Comparison of ENCODE assay signal across 10 mouse cellular contexts in genomic region chr6:108662314-108663240, GRCm38 (mm10). TPM values are rescaled to one million over a fixed set of nuclear protein-coding genes. Genes with fewer than 3 reads are reported as not detected.
A peak's percentile ranks its signal among the peaks of the same experiment; 100 is the strongest.
DNase-seq lines count a peak whose midpoint lies in the region; ATAC-seq and TF ChIP-seq lines count a peak whose summit lies in the region.
"Had no signal": no experiment of that assay in that cellular context is flagged by ENCODE, and none has a peak within 500 bp of the region (broad histone marks: within the 10 kb centered on the region; RNA-seq: fewer than 3 reads in every experiment).

No protein-coding gene starts in this region.

- H3K4me1 ChIP-seq in forebrain, embryonic 12.5 days = peaks cover 30% of the 10 kb centered on the region
- H3K4me1 ChIP-seq in forebrain, embryonic 11.5 days (replicated peaks; ENCODE audit: control insufficient read depth, insufficient read depth, low read length) = peaks cover 11% of the 10 kb centered on the region; the same call in 1 of the 2 replicates
- peaks cover 27% of the 10 kb centered on the region for H3K4me1 ChIP-seq in lung, embryonic 15.5 days
- peaks cover 6% of the 10 kb centered on the region; the same call in 1 of the 2 replicates for H3K4me1 ChIP-seq in hindbrain, postnatal 0 days (ENCODE audit: insufficient read depth, low read length)
- H3K4me1 ChIP-seq in small intestine, adult 2 months (ENCODE audit: control insufficient read depth, insufficient read depth, insufficient read length, low read length) = peaks cover 12% of the 10 kb centered on the region

- H3K9ac ChIP-seq in forebrain, embryonic 12.5 days = no peak overlapping the region
- H3K9ac ChIP-seq in forebrain, embryonic 11.5 days (ENCODE audit: low read length) = no peak overlapping the region
- H3K9ac ChIP-seq in lung, embryonic 15.5 days = no peak overlapping the region
- H3K9ac ChIP-seq in hindbrain, postnatal 0 days (replicated peaks; ENCODE audit: low read length) = 0 out of 2 replicates have a peak overlapping the region, but pooled peaks have one; percentile 6

- H3K27me3 ChIP-seq in forebrain, embryonic 12.5 days = peaks cover 26% of the 10 kb centered on the region
- H3K27me3 ChIP-seq in forebrain, embryonic 11.5 days (ENCODE audit: control insufficient read depth, insufficient read depth, low read length) = peaks cover 4% of the 10 kb centered on the region; the same call in 1 of the 2 replicates
- no peaks in the 10 kb centered on the region for H3K27me3 ChIP-seq in lung, embryonic 15.5 days
- no peaks in the 10 kb centered on the region for H3K27me3 ChIP-seq in hindbrain, postnatal 0 days (ENCODE audit: insufficient read depth, low read length)
- H3K27me3 ChIP-seq in small intestine, adult 2 months (ENCODE audit: control insufficient read depth, insufficient read depth, low read length) = no peaks in the 10 kb centered on the region

- H3K36me3 ChIP-seq in forebrain, embryonic 12.5 days (replicated peaks) = peaks cover 7% of the 10 kb centered on the region; the same call in 1 of the 2 replicates
- no peaks in the 10 kb centered on the region for H3K36me3 ChIP-seq in forebrain, embryonic 11.5 days (ENCODE audit: control insufficient read depth, insufficient read depth, low read length)
- peaks cover 16% of the 10 kb centered on the region; the same call in 1 of the 2 replicates for H3K36me3 ChIP-seq in lung, embryonic 15.5 days
- no peaks in the 10 kb centered on the region; the same call in 1 of the 2 replicates for H3K36me3 ChIP-seq in hindbrain, postnatal 0 days (ENCODE audit: insufficient read depth, low read length)
- peaks cover 37% of the 10 kb centered on the region for H3K36me3 ChIP-seq in small intestine, adult 2 months (ENCODE audit: control insufficient read depth, insufficient read depth, low read length)
- H3K36me3 ChIP-seq: G1E had no signal

- H3K4me2 ChIP-seq in forebrain, embryonic 12.5 days = peak overlapping the region; percentile 99
- H3K4me2 ChIP-seq in forebrain, embryonic 11.5 days (ENCODE audit: low read depth, low read length, severe bottlenecking) = no peak overlapping the region
- peak overlapping the region; percentile 80 for H3K4me2 ChIP-seq in lung, embryonic 15.5 days
- peak overlapping the region; percentile 90 for H3K4me2 ChIP-seq in hindbrain, postnatal 0 days (ENCODE audit: low read depth, low read length)

- no peaks in the 10 kb centered on the region for H3K9me3 ChIP-seq in forebrain, embryonic 12.5 days
- no peaks in the 10 kb centered on the region for H3K9me3 ChIP-seq in forebrain, embryonic 11.5 days (ENCODE audit: control insufficient read depth, low read length)
- no peaks in the 10 kb centered on the region for H3K9me3 ChIP-seq in lung, embryonic 15.5 days
- no peaks in the 10 kb centered on the region for H3K9me3 ChIP-seq in hindbrain, postnatal 0 days (ENCODE audit: low read length)
- H3K9me3 ChIP-seq: G1E had no signal

- no peak for TF ChIP-seq CTCF in hindbrain, postnatal 0 days (IDR thresholded peaks at IDR 0.05; ENCODE audit: low read depth)
- no peak for TF ChIP-seq CTCF in small intestine, adult 2 months (IDR thresholded peaks at IDR 0.05; ENCODE audit: extremely low read depth, insufficient read length, insufficient replicate concordance, low read depth, low read length)

- 72% methylated on average over 15 of the region's 15 CpGs for WGBS in forebrain, embryonic 12.5 days
- WGBS in forebrain, embryonic 11.5 days = 75% methylated on average over 15 of the region's 15 CpGs
- 67% methylated on average over 15 of the region's 15 CpGs for WGBS in lung, embryonic 15.5 days
- WGBS in hindbrain, postnatal 0 days = 61% methylated on average over 15 of the region's 15 CpGs
- WGBS in small intestine, adult 2 months = 29% methylated on average over 15 of the region's 15 CpGs

- no peak overlapping the region for H3K27ac ChIP-seq in forebrain, embryonic 12.5 days
- no peak overlapping the region for H3K27ac ChIP-seq in forebrain, embryonic 11.5 days (ENCODE audit: low read depth, low read length)
- H3K27ac ChIP-seq in lung, embryonic 15.5 days = no peak overlapping the region
- H3K27ac ChIP-seq in hindbrain, postnatal 0 days = no peak overlapping the region
- peak overlapping the region; percentile 51 for H3K27ac ChIP-seq in small intestine, adult 2 months (ENCODE audit: insufficient read depth, low read depth, low read length)

- no peak for DNase-seq in forebrain, embryonic 11.5 days (ENCODE audit: low spot score)
- DNase-seq in lung, postnatal 25 days (ENCODE audit: low spot score) = no peak
- no peak for DNase-seq in hindbrain, postnatal 0 days (ENCODE audit: low spot score)
- DNase-seq in thymus, postnatal 4 days = no peak
- no peak for DNase-seq in frontal cortex, adult 2 months (ENCODE audit: extremely low spot score in 1 of 2, low spot score in 1 of 2)
- DNase-seq: kidney, postnatal 10 days had no signal

- H3K4me3 ChIP-seq in forebrain, embryonic 12.5 days (replicated peaks) = peak overlapping the region; percentile 56; the same call in 1 of the 2 replicates
- no peak overlapping the region for H3K4me3 ChIP-seq in forebrain, embryonic 11.5 days (ENCODE audit: low read depth, low read length)
- H3K4me3 ChIP-seq in lung, embryonic 15.5 days = peak overlapping the region; percentile 44; the same call in 1 of the 2 replicates
- H3K4me3 ChIP-seq in hindbrain, postnatal 0 days (ENCODE audit: low read length) = peak overlapping the region; percentile 50
- H3K4me3 ChIP-seq in small intestine, adult 2 months (ENCODE audit: low read depth, low read length) = peak overlapping the region; percentile 52

- no peak for ATAC-seq in forebrain, embryonic 12.5 days (ENCODE audit: low FRiP score)
- no peak for ATAC-seq in forebrain, embryonic 11.5 days (replicated peaks; ENCODE audit: low FRiP score)
- ATAC-seq in lung, embryonic 15.5 days (ENCODE audit: borderline replicate concordance, extremely low read depth, low FRiP score, low TSS enrichment) = no peak
- ATAC-seq in hindbrain, postnatal 0 days = no peak

- no peak for TF ChIP-seq POLR2A in small intestine, adult 2 months (IDR thresholded peaks at IDR 0.05; ENCODE audit: low read depth, low read length)

RNA-seq across cellular contexts. Expression of gene Bhlhe40, which starts 2.1 kb away (rescaled TPM):
- 7.8 and 9.9 TPM in 2 replicates for polyA plus RNA-seq in forebrain, embryonic 12.5 days (2016; fragmentation: Nextera tagmentation; extraction: Ambion mirVana)
- 5.7 and 6.9 TPM in 2 replicates for polyA plus RNA-seq in forebrain, embryonic 11.5 days (2014; fragmentation: Nextera tagmentation; extraction: Ambion mirVana)
- polyA plus RNA-seq in lung, embryonic 15.5 days (2015; fragmentation: Nextera tagmentation; extraction: Ambion mirVana) = 13.7 and 15.2 TPM in 2 replicates
- total RNA-seq in hindbrain, postnatal 0 days (2014; rRNA removed) = 3.8 and 7.7 TPM in 2 replicates
- polyA plus RNA-seq in hindbrain, postnatal 0 days (2015; fragmentation: Nextera tagmentation; extraction: Ambion mirVana) = 6.0 and 6.4 TPM in 2 replicates
- 10.7 and 22.2 TPM in 2 replicates for polyA plus RNA-seq in small intestine, adult 2 months (2012; rRNA removed)
- 55.7 and 63.4 TPM in 2 replicates for polyA plus RNA-seq in frontal cortex, adult 2 months (2012; rRNA removed)
